Mouse (Mus musculus) heart, embryonic 11.5 days (tissue): ENCODE measurements around the gene G530012D18Rik. TPM values are rescaled to one million over a fixed set of nuclear protein-coding genes. Genes with fewer than 3 reads are reported as not detected.
"Not testable (repeated sequence)": the region's sequence is repeated elsewhere in the genome, so short reads cannot be mapped to it uniquely, and the experiment has no call there.

Experiments
- ATAC-seq: fragments of 200-750 bp; cut with Nextera tagmentation; replicated peaks from 2 replicates; pipeline ENCODE4 v1.8.0; 2017; ENCODE audit warnings: moderate library complexity; ENCODE audit not compliant: insufficient number of reproducible peaks, low FRiP score, low TSS enrichment
- H3K27ac ChIP-seq: fragments of 300-500 bp; sonication (generic); 2 replicates; pipeline ENCODE4 v1.5.1; 2014; ENCODE audit warnings: mild to moderate bottlenecking, low read depth, low read length
- H3K27me3 ChIP-seq: fragments of 300-500 bp; sonication (generic); 2 replicates; pipeline ENCODE4 v1.6.1; 2014; ENCODE audit warnings: mild to moderate bottlenecking, low read length, mixed read lengths; ENCODE audit not compliant: control insufficient read depth, insufficient read depth
- H3K36me3 ChIP-seq: fragments of 300-500 bp; sonication (generic); 2 replicates; pipeline ENCODE4 v1.6.1; 2014; ENCODE audit warnings: mild to moderate bottlenecking, low read length, moderate library complexity, mixed read lengths; ENCODE audit not compliant: control insufficient read depth, insufficient read depth
- H3K4me1 ChIP-seq: fragments of 300-500 bp; sonication (generic); 2 replicates; pipeline ENCODE4 v1.6.1; 2014; ENCODE audit warnings: low read length; ENCODE audit not compliant: control insufficient read depth, insufficient read depth
- H3K4me2 ChIP-seq: fragments of 300-500 bp; sonication (generic); 2 replicates; pipeline ENCODE4 v1.6.1; 2014; ENCODE audit warnings: mild to moderate bottlenecking, moderate library complexity
- H3K4me3 ChIP-seq: fragments of 300-500 bp; sonication (generic); 2 replicates; pipeline ENCODE4 v1.5.1; 2014; ENCODE audit warnings: low read depth, low read length
- H3K9ac ChIP-seq: fragments of 300-500 bp; sonication (generic); 2 replicates; pipeline ENCODE4 v1.6.1; 2014; ENCODE audit warnings: mild to moderate bottlenecking, low read depth, low read length, moderate library complexity
- H3K9me3 ChIP-seq: fragments of 300-500 bp; sonication (generic); replicated peaks from 2 replicates; pipeline ENCODE4 v1.6.1; 2016; ENCODE audit warnings: low read length; ENCODE audit not compliant: control insufficient read depth
- WGBS: fragments of 180-500 bp; shearing (Covaris S2); extraction: QIAGEN DNeasy Blood & Tissue Kit; methylation state at CpG from one replicate; pipeline ENCODE4 v1.1.7; 2014; ENCODE audit not compliant: insufficient replicate concordance; 5-methylcytosine and 5-hydroxymethylcytosine counted together
- polyA plus RNA-seq: library from polyadenylated mRNA; unstranded; fragments of >200 nt; fragmentation: Nextera tagmentation; extraction: Ambion mirVana; gene quantifications from 2 replicates; pipeline ENCODE4 v1.2.1, GENCODE M21; 2014

Gene G530012D18Rik
- not detected in 2 replicates for polyA plus RNA-seq

- not testable (repeated sequence) for ATAC-seq, H3K27ac ChIP-seq, H3K9ac ChIP-seq, H3K4me2 ChIP-seq, H3K4me3 ChIP-seq, H3K36me3 ChIP-seq, H3K9me3 ChIP-seq, H3K4me1 ChIP-seq, H3K27me3 ChIP-seq
- 67% methylated on average over 1 of the region's 3 CpGs for WGBS
Measured at GRCm38 (mm10) chr1:85575376-85575775, at the start of gene G530012D18Rik. Gene G530012D18Rik, plus strand, starts transcription at chr1:85575676.

GRCm38 (mm10) chr1:85526401-85526800 is 49.1 kb upstream of the G530012D18Rik start:
- 56% methylated on average over 3 of the region's 3 CpGs for WGBS
- H3K9me3 ChIP-seq, H3K27me3 ChIP-seq, H3K9ac ChIP-seq, H3K27ac ChIP-seq, H3K4me2 ChIP-seq, H3K4me1 ChIP-seq, H3K4me3 ChIP-seq, ATAC-seq, H3K36me3 ChIP-seq: not testable (repeated sequence)

- H3K9ac ChIP-seq, H3K27me3 ChIP-seq, H3K9me3 ChIP-seq, H3K4me2 ChIP-seq, H3K4me3 ChIP-seq, H3K27ac ChIP-seq, H3K36me3 ChIP-seq, H3K4me1 ChIP-seq, ATAC-seq: not testable (repeated sequence)
- 76% methylated on average over 13 of the region's 15 CpGs for WGBS
Measured at GRCm38 (mm10) chr1:85528451-85529110, 46.9 kb upstream of the G530012D18Rik start.

- H3K4me2 ChIP-seq, ATAC-seq, H3K9ac ChIP-seq, H3K36me3 ChIP-seq, H3K4me3 ChIP-seq, H3K27me3 ChIP-seq, H3K4me1 ChIP-seq, H3K9me3 ChIP-seq, H3K27ac ChIP-seq: not testable (repeated sequence)
- WGBS, result 70% methylated on average over 3 of the region's 4 CpGs
Measured at GRCm38 (mm10) chr1:85543818-85544217, 31.7 kb upstream of the G530012D18Rik start.

- not testable (repeated sequence) for H3K4me1 ChIP-seq, H3K9ac ChIP-seq, H3K36me3 ChIP-seq, H3K4me2 ChIP-seq, H3K27ac ChIP-seq, ATAC-seq, H3K4me3 ChIP-seq, H3K9me3 ChIP-seq, H3K27me3 ChIP-seq
Measured at GRCm38 (mm10) chr1:85546442-85546841, 29.0 kb upstream of the G530012D18Rik start.

- not testable (repeated sequence) for H3K4me3 ChIP-seq, H3K4me1 ChIP-seq, H3K27me3 ChIP-seq, H3K36me3 ChIP-seq, H3K9me3 ChIP-seq, H3K27ac ChIP-seq, H3K9ac ChIP-seq, ATAC-seq, H3K4me2 ChIP-seq
- WGBS, result 79% methylated on average over 4 of the region's 4 CpGs
Measured at GRCm38 (mm10) chr1:85555261-85555660, 20.2 kb upstream of the G530012D18Rik start.

- H3K27ac ChIP-seq, H3K27me3 ChIP-seq, ATAC-seq, H3K9ac ChIP-seq, H3K36me3 ChIP-seq, H3K4me1 ChIP-seq, H3K4me3 ChIP-seq, H3K9me3 ChIP-seq, H3K4me2 ChIP-seq: not testable (repeated sequence)
- WGBS, result 63% methylated on average over 4 of the region's 4 CpGs
Measured at GRCm38 (mm10) chr1:85573554-85573953, 1.9 kb upstream of the G530012D18Rik start.

GRCm38 (mm10) chr1:85578372-85579010 is 3.0 kb downstream of the G530012D18Rik start:
- not testable (repeated sequence) for H3K9me3 ChIP-seq, H3K4me1 ChIP-seq, H3K36me3 ChIP-seq, H3K27me3 ChIP-seq, H3K9ac ChIP-seq, H3K27ac ChIP-seq, H3K4me2 ChIP-seq, H3K4me3 ChIP-seq, ATAC-seq
- 41% methylated on average over 3 of the region's 3 CpGs for WGBS
